Mouse (Mus musculus) ES-Bruce4 (cell line): ENCODE measurements at regions not wholly inside any gene's neighbourhood (a gene's known extent, or its start where the extent isn't known, plus 50 kb on each side); places are given as distances from the start of the nearest gene placed in this dataset.

Experiments used
- H3K27ac ChIP-seq: 2 replicates; pipeline ENCODE4 v1.5.1; 2012; ENCODE audit warnings: low read length, inconsistent platforms; ENCODE audit not compliant: insufficient read depth
- H3K27me3 ChIP-seq: 2 replicates; pipeline ENCODE4 v1.6.1; 2012; ENCODE audit warnings: mild to moderate bottlenecking, low read length, inconsistent platforms; ENCODE audit not compliant: control insufficient read depth, poor library complexity, insufficient read depth, severe bottlenecking
- H3K36me3 ChIP-seq: 2 replicates; pipeline ENCODE4 v1.6.1; 2012; ENCODE audit warnings: inconsistent platforms, mild to moderate bottlenecking, low read length, moderate library complexity; ENCODE audit not compliant: control insufficient read depth, poor library complexity, insufficient read depth, severe bottlenecking
- H3K4me1 ChIP-seq: one replicate; pipeline ENCODE4 v1.8.1; 2011; ENCODE audit warnings: low read length; ENCODE audit not compliant: control insufficient read depth, insufficient read depth
- H3K4me3 ChIP-seq: 2 replicates; pipeline ENCODE4 v1.5.1; 2011; ENCODE audit warnings: low read depth, mild to moderate bottlenecking, low read length
- H3K9ac ChIP-seq: 2 replicates; pipeline ENCODE4 v1.6.1; 2012; ENCODE audit warnings: low read depth, mild to moderate bottlenecking, inconsistent platforms; ENCODE audit not compliant: poor library complexity, severe bottlenecking
- H3K9me3 ChIP-seq: replicated peaks from 2 replicates; pipeline ENCODE4 v1.6.1; 2012; ENCODE audit warnings: mild to moderate bottlenecking, low read length, inconsistent platforms; ENCODE audit not compliant: control insufficient read depth, poor library complexity, insufficient read depth, severe bottlenecking
- CTCF ChIP-seq: IDR thresholded peaks from one replicate; pipeline ENCODE4 v1.8.1; 2011; ENCODE audit warnings: low read depth, low read length
- EP300 ChIP-seq: IDR thresholded peaks from 2 replicates; pipeline ENCODE4 v1.6.1; 2011; ENCODE audit warnings: low read depth, low read length; ENCODE audit not compliant: insufficient read depth
- POLR2A ChIP-seq: IDR thresholded peaks from one replicate; pipeline ENCODE4 v1.8.1; 2011; ENCODE audit warnings: low read length; ENCODE audit not compliant: insufficient read depth

GRCm38 (mm10) chr1:73118661-73119060 lies 103.0 kb upstream of the Tnp1 start:
- Histone ChIP-seq H3K27ac (no peak overlapping the region), H3K4me1 (no peaks in the 10 kb centered on the region), H3K9ac (no peak overlapping the region), H3K27me3 (no peaks in the 10 kb centered on the region), H3K9me3 (no peaks in the 10 kb centered on the region), H3K4me3 (no peak overlapping the region), H3K36me3 (no peaks in the 10 kb centered on the region)
- no peak for TF ChIP-seq CTCF
- no peak for TF ChIP-seq POLR2A

GRCm38 (mm10) chr1:73116526-73116925 lies 100.8 kb upstream of the Tnp1 start:
- Histone ChIP-seq H3K4me1 (no peaks in the 10 kb centered on the region), H3K36me3 (no peaks in the 10 kb centered on the region), H3K27me3 (no peaks in the 10 kb centered on the region), H3K27ac (no peak overlapping the region), H3K9ac (no peak overlapping the region), H3K9me3 (no peaks in the 10 kb centered on the region), H3K4me3 (no peak overlapping the region)
- no peak for TF ChIP-seq POLR2A
- TF ChIP-seq EP300, result no peak
- no peak for TF ChIP-seq CTCF

GRCm38 (mm10) chr1:73115854-73116253 lies 100.1 kb upstream of the Tnp1 start:
- no peak overlapping the region for H3K27ac ChIP-seq
- H3K27me3 ChIP-seq, result no peaks in the 10 kb centered on the region
- no peaks in the 10 kb centered on the region for H3K4me1 ChIP-seq
- no peak overlapping the region for H3K4me3 ChIP-seq
- TF ChIP-seq CTCF, result no peak
- TF ChIP-seq POLR2A, result no peak
- TF ChIP-seq EP300, result no peak
- no peaks in the 10 kb centered on the region for H3K9me3 ChIP-seq
- no peaks in the 10 kb centered on the region for H3K36me3 ChIP-seq
- no peak overlapping the region for H3K9ac ChIP-seq

- H3K27me3 ChIP-seq, result no peaks in the 10 kb centered on the region
- H3K4me1 ChIP-seq, result no peaks in the 10 kb centered on the region
- TF ChIP-seq EP300, result no peak
- no peak for TF ChIP-seq POLR2A
- TF ChIP-seq CTCF, result no peak
- no peaks in the 10 kb centered on the region for H3K9me3 ChIP-seq
- no peak overlapping the region for H3K4me3 ChIP-seq
- no peaks in the 10 kb centered on the region for H3K36me3 ChIP-seq
- no peak overlapping the region for H3K27ac ChIP-seq
- no peak overlapping the region for H3K9ac ChIP-seq
These were observed 97.4 kb upstream of the Tnp1 start for GRCm38 (mm10) chr1:73113137-73113536.

GRCm38 (mm10) chr1:73112711-73113110 lies 97.0 kb upstream of the Tnp1 start:
- Histone ChIP-seq H3K4me1 (no peaks in the 10 kb centered on the region), H3K9me3 (no peaks in the 10 kb centered on the region), H3K27ac (no peak overlapping the region), H3K4me3 (no peak overlapping the region), H3K9ac (no peak overlapping the region), H3K27me3 (no peaks in the 10 kb centered on the region), H3K36me3 (no peaks in the 10 kb centered on the region)
- no peak for TF ChIP-seq CTCF
- TF ChIP-seq EP300, result no peak
- TF ChIP-seq POLR2A, result no peak

- H3K36me3 ChIP-seq, result no peaks in the 10 kb centered on the region
- no peak for TF ChIP-seq CTCF
- TF ChIP-seq EP300, result no peak
- TF ChIP-seq POLR2A, result no peak
- no peak overlapping the region for H3K27ac ChIP-seq
- H3K4me3 ChIP-seq, result no peak overlapping the region
- H3K27me3 ChIP-seq, result no peaks in the 10 kb centered on the region
- no peak overlapping the region for H3K9ac ChIP-seq
- no peaks in the 10 kb centered on the region for H3K4me1 ChIP-seq
- H3K9me3 ChIP-seq, result no peaks in the 10 kb centered on the region
These were observed 96.2 kb upstream of the Tnp1 start for GRCm38 (mm10) chr1:73111911-73112310.
